Mouse (Mus musculus): ENCODE results near the gene Ethe1. TPM values are rescaled to one million over a fixed set of nuclear protein-coding genes. Genes with fewer than 3 reads are reported as not detected.
A peak's percentile ranks its signal among the peaks of the same experiment; 100 is the strongest.
"Not testable (repeated sequence)": the region's sequence is repeated elsewhere in the genome, so short reads cannot be mapped to it uniquely, and the experiment has no call there.

Gene Ethe1
- total RNA-seq, 2 experiments from 2014 or later, result 31.4 to 68.9 TPM

- peak; percentile 79 for ATAC-seq (replicated peaks; ENCODE audit: poor library complexity)
Measured at GRCm38 (mm10) chr7:24610879-24611494, 23.6 kb downstream of the Ethe1 start.

GRCm38 (mm10) chr7:24611709-24612108 lies 24.4 kb downstream of the Ethe1 start:
- no peak for ATAC-seq (replicated peaks; ENCODE audit: poor library complexity)

- ATAC-seq (replicated peaks; ENCODE audit: poor library complexity), result no peak
Measured at GRCm38 (mm10) chr7:24612308-24612910, 25.1 kb downstream of the Ethe1 start.

- no peak for ATAC-seq (replicated peaks; ENCODE audit: poor library complexity)
Measured at GRCm38 (mm10) chr7:24614816-24615215, 27.5 kb downstream of the Ethe1 start.

- ATAC-seq (replicated peaks; ENCODE audit: poor library complexity), result peak; percentile 86
Measured at GRCm38 (mm10) chr7:24617763-24618162, 30.4 kb downstream of the Ethe1 start.

- not testable (repeated sequence) for ATAC-seq (replicated peaks; ENCODE audit: poor library complexity)
Measured at GRCm38 (mm10) chr7:24618374-24618773, 31.0 kb downstream of the Ethe1 start.

- no peak for ATAC-seq (replicated peaks; ENCODE audit: poor library complexity)
Measured at GRCm38 (mm10) chr7:24619671-24620397, 32.5 kb downstream of the Ethe1 start.

DNA sequence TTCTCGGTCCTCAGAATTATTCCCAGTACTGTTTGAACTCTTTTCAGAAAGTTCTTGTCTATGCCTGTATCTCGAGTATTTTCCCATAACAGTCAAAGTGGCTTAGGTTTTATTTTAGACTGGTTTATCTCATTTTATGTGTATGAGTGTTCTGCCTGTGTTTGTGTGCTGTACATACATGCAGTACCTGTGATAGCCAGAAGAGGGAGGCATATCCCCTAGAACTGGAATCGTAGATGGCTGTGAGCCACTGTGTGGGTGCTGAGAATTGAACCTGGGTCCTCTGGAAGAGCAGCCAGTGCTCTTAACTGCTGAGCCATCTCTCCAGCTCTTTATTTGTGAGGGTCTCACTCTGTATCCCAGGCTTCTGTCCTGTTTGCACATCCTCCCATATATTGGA lies 33.9 kb downstream of the Ethe1 start:
- 0 out of 2 replicates have a peak, but pooled peaks have one; percentile 38 for ATAC-seq (replicated peaks; ENCODE audit: poor library complexity)

DNA sequence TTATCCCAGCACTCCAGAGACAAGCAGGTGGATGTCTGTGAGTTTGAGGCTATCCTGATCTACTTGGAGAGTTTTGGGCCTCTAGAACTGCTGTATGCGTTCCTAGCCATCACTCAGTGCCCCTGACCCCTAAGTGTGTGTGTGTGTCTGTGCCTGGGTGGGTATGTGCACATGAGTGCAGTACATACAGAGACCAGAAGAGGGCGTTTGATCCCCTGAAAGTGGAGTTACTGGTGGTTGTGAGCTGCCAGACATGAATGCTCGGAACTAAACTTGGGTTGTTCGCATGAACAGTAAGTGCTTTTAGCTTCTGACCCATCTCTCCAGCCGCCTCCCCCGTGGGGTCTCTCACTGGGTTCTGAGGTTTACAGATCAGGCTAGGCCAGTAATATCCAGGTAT lies 35.6 kb downstream of the Ethe1 start:
- no peak for ATAC-seq (replicated peaks; ENCODE audit: poor library complexity)

GRCm38 (mm10) chr7:24628685-24629610 lies 41.6 kb downstream of the Ethe1 start:
- peak; percentile 96 for ATAC-seq (replicated peaks; ENCODE audit: poor library complexity)

GRCm38 (mm10) chr7:24629672-24630071 lies 42.3 kb downstream of the Ethe1 start:
- no peak for ATAC-seq (replicated peaks; ENCODE audit: poor library complexity)

DNA sequence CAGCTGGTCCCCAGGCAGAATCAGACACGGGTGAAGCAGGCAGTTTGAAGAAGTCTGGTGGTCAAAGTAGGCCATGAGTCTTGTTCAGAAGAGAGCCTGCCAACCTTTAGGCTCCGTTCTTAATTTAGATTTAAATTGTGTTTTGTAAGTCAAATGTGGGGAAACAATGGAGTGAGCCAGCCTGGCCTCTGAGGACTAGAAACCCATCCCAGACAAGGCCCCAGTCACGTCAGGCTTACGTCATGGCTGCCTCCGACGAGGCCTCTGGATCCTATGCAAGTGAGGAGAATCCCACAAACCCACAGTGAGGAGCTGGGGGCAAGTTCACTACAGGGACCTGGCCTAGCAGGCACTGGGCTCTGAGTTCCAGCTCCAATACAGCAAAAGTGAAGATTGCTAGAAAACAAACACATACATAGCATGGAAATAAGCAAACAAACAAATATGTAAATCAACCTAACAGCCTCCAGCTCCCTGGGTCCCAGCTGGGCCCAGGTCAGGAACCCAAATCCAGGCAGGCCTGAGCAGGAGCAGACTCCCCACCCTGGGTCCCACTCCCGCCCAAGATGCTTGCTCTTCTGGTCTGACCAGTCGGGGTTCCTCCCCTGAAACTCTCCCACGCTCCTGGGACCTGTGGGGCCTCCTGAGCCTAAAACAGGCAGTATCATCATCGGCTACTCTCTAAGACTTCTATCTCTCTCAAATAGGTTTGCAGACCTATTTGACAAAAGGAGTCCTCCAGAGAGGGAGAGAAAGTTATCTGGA lies 43.0 kb downstream of the Ethe1 start:
- no peak for ATAC-seq (replicated peaks; ENCODE audit: poor library complexity)

GRCm38 (mm10) chr7:24636264-24636663 lies 48.9 kb downstream of the Ethe1 start, which contains the start of gene Lypd3:
TSS of gene Lypd3 (plus strand) at chr7:24636550.
- no peak for ATAC-seq (replicated peaks; ENCODE audit: poor library complexity)

GRCm38 (mm10) chr7:24637046-24637445 lies 49.7 kb downstream of the Ethe1 start:
- peak; percentile 15; the same call in 1 of the 2 replicates for ATAC-seq (replicated peaks; ENCODE audit: poor library complexity)

DNA sequence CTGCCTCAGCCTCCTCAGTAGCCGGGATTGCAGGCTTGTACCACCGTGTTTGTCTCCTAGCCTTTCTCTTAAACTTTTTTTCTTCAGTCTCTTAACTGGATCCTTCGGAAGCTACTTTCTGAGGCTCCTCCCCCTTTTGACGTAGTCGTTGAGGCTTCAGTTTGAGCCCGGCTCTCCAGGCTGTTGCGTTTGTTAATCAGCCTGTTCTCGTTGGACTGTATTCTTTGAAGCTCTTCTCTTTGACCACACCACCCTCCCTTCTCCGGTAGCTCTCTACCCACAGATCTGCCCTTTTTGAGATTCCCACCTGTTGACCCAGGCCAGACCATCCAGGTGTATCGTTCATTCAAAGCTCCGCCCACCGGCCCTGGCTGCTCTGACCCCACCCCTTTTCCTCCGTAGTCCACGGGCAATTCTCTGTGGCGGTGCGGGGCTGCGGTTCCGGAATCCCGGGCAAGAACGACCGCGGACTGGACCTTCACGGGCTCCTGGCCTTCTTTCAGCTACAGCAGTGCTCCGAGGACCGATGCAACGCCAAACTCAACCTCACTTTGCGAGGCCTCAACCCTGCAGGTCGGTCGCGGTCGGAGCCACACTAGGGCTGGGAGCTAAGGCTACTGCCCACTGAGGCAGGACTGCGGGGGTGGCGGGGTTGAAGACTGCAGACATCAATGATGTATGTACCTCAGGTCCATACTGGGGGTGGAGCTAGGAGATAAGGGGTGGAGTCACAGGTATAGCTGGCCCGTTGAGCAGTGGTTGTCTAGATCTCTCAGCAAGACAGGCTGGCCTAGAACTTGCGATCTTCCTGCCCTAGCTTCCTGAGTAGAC lies 50.9 kb downstream of the Ethe1 start:
- peak; percentile 45 for ATAC-seq (replicated peaks; ENCODE audit: poor library complexity)

DNA sequence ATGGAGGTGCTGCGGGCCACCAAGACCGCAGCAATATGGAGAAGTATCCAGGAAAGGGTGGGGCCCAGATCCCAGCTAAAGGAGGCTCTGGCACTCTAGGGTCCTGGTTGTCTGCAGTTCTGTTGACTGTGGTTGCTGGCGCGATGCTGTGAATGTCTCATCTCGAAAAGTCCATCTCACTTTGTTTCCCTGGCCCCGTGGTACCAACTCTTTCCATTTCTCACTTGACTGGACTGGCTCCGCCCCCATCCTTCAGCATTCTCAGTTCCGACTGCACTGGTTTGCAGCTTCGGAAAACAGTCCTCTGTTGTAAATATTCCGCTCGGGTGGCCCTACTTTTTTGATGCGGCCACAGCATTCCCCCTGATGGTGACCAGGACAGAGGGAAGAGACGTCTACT lies 53.1 kb downstream of the Ethe1 start:
- ATAC-seq (replicated peaks; ENCODE audit: poor library complexity), result no peak

- peak; percentile 80 for ATAC-seq (replicated peaks; ENCODE audit: poor library complexity)
Measured at GRCm38 (mm10) chr7:24642491-24642890, 55.1 kb downstream of the Ethe1 start.

DNA sequence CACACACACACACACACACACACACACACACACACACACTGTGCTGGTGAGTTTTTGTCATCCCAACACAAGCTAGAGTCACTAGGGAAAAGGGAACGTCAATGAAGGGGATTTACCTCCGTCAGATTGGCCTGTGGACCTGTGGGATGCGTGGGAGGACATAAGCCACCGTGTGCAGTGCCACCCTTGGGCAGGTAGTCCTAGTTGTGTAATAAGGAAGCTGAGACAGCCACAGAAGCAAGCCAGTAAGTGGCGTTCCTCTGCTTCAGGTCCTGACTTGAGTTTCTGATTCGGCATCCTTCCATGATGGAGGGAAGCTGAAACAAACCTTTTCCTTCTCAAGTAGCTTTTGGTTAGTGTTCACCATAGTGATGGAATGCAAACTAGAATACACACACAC lies 57.1 kb downstream of the Ethe1 start:
- no peak for ATAC-seq (replicated peaks; ENCODE audit: poor library complexity)

- peak; percentile 34; the same call in 1 of the 2 replicates for ATAC-seq (replicated peaks; ENCODE audit: poor library complexity)
Measured at GRCm38 (mm10) chr7:24644996-24645395, 57.7 kb downstream of the Ethe1 start.

All from megakaryocyte progenitor cell, adult 5-6 weeks (primary cell).